Mouse (Mus musculus) kidney, adult 2 months (tissue): ENCODE measurements around the gene Rrm2. TPM values are rescaled to one million over a fixed set of nuclear protein-coding genes. Genes with fewer than 3 reads are reported as not detected.

Experiments used
- DNase-seq: peaks from one replicate; pipeline ENCODE4 v3.0.0; 2021
- H3K27ac ChIP-seq: fragments of 200-500 bp; 2 replicates; pipeline ENCODE4 v1.5.1; 2012; ENCODE audit warnings: low read depth, low read length, control low read depth, inconsistent platforms; ENCODE audit not compliant: insufficient read depth
- H3K27me3 ChIP-seq: fragments of 200-500 bp; replicated peaks from 2 replicates; pipeline ENCODE4 v1.6.1; 2012; ENCODE audit warnings: mild to moderate bottlenecking, moderate library complexity, low read length, inconsistent platforms; ENCODE audit not compliant: control insufficient read depth, insufficient read depth
- H3K36me3 ChIP-seq: fragments of 200-500 bp; 2 replicates; pipeline ENCODE4 v1.6.1; 2012; ENCODE audit warnings: mild to moderate bottlenecking, moderate library complexity, low read length, inconsistent platforms; ENCODE audit not compliant: control insufficient read depth, insufficient read depth
- H3K4me1 ChIP-seq: fragments of 200-500 bp; 2 replicates; pipeline ENCODE4 v1.6.1; 2011; ENCODE audit warnings: low read length; ENCODE audit not compliant: control insufficient read depth, insufficient read depth
- H3K4me3 ChIP-seq: fragments of 200-500 bp; 2 replicates; pipeline ENCODE4 v1.5.1; 2011; ENCODE audit warnings: mild to moderate bottlenecking, low read depth, low read length, control low read depth; ENCODE audit not compliant: insufficient read depth
- CTCF ChIP-seq: fragments of 200-500 bp; conservative IDR thresholded peaks from 2 replicates; pipeline ENCODE4 v1.5.1; 2011; ENCODE audit warnings: low read depth, mild to moderate bottlenecking, control low read depth, low read length, moderate library complexity, mixed read lengths; ENCODE audit not compliant: insufficient read depth, insufficient read length
- POLR2A ChIP-seq: fragments of 200-500 bp; IDR thresholded peaks from one replicate; pipeline ENCODE4 v1.6.1; 2011; ENCODE audit warnings: low read depth, low read length, control low read depth
- WGBS: fragments of 180-500 bp; shearing (Covaris S2); methylation state at CpG from one replicate; pipeline ENCODE4 v1.1.7; 2018; 5-methylcytosine and 5-hydroxymethylcytosine counted together
- polyA plus RNA-seq: library from polyadenylated mRNA; depleted of rRNA; stranded (reverse); fragments of >200 nt; gene quantifications from 2 replicates; pipeline ENCODE4 v1.2.3, GENCODE M21; 2012

The Rrm2 gene
- polyA plus RNA-seq, 1 experiment, result 1.6 TPM

DNA sequence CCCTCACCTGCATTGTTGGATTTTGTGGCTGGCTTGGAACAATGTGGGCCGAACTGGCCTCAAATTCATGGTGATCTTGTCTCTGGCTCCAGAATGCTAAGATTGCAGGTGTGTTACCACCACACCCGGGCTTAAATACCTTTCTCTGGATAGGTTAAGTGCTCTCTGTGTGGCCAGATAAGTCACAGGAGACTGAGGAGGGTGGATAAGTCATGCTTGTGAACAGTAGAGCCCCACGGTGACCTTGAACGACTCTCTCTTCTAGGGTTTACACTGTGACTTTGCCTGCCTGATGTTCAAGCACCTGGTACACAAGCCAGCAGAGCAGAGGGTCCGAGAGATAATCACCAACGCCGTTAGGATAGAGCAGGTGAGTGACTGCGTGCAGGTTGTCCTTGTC is 4.4 kb downstream of the Rrm2 start:
- WGBS, result 83% methylated on average over 8 of the region's 8 CpGs
- TF ChIP-seq CTCF (no peak), POLR2A (no peak)
- H3K36me3 ChIP-seq, result no peaks in the 10 kb centered on the region
- no peak for DNase-seq
- H3K27ac ChIP-seq, result no peak overlapping the region
- 0 out of 2 replicates have a peak, but pooled peaks cover 3% of the 10 kb centered on the region for H3K4me1 ChIP-seq
- H3K4me3 ChIP-seq, result no peak overlapping the region
- no peaks in the 10 kb centered on the region for H3K27me3 ChIP-seq

DNA sequence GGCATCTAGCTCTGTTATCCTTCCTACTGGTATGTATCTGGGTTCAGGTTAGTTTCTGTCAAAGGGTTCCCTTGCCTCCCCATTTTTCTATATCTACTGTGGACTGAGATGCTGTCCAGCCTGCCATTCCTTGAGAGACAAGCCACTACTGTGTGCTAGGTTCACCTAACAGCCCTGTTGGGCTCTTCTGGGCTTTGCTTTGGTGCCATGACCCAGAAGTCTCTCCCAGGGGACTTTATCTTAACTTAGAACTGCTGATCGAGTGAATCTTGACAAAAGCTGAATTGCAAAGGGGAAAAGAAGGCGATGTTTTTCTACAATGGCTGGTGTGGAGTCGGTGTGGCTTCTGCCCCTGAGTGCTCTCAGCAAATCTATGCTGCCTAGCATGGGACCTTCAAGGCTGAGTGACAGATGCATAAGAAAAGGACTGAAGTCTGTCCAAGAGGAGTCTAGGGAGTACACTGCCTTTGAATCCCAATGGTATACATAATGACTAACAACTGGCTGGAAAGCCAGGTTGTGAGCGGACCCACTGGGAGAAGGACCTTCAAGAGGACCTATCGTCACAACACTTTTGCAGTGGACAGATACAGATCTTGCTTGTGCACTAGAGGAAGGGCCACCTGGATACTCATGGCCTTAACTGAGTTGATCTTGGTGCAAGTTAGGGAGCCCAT is 6.7 kb downstream of the Rrm2 start:
- no peak for TF ChIP-seq POLR2A
- TF ChIP-seq CTCF, result no peak
- Histone ChIP-seq H3K27ac (no peak overlapping the region), H3K27me3 (no peaks in the 10 kb centered on the region), H3K4me3 (no peak overlapping the region), H3K4me1 (no peaks in the 10 kb centered on the region), H3K36me3 (no peaks in the 10 kb centered on the region)
- no peak for DNase-seq
- 82% methylated on average over 5 of the region's 5 CpGs for WGBS

DNA sequence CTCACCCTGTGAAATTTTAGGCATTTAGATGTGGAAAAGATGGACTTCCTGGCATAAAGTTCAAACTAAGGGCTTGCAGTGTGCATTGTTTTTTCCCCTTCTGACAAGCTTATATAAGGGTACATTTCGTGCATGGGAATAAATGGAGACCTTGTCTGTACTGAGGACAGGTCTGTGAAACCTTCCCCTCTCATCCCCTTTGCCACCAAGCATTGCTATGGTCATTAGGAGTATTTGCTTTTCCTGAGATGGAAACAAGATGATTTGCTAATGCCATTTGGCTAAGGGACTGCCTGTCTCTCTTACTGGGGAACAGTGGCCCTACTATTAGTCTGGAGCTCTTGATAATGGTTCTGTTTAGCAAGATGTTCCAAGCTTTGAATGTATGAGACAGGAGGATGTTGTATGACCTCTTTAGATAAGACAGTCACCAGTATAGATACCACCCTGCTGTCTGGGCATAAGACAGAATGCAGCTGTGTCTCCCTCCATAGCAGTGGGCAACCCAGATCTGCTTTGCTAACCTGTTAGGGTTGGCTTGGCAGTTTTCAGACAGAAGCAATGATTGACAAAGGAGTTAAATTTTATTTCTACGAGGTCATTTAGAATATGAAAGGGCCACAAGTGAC is 7.3 kb downstream of the Rrm2 start:
- Histone ChIP-seq H3K27me3 (no peaks in the 10 kb centered on the region), H3K4me3 (no peak overlapping the region), H3K36me3 (no peaks in the 10 kb centered on the region), H3K4me1 (no peaks in the 10 kb centered on the region), H3K27ac (no peak overlapping the region)
- WGBS, result 60% methylated on average over 2 of the region's 2 CpGs
- DNase-seq, result no peak
- TF ChIP-seq CTCF (no peak), POLR2A (no peak)

DNA sequence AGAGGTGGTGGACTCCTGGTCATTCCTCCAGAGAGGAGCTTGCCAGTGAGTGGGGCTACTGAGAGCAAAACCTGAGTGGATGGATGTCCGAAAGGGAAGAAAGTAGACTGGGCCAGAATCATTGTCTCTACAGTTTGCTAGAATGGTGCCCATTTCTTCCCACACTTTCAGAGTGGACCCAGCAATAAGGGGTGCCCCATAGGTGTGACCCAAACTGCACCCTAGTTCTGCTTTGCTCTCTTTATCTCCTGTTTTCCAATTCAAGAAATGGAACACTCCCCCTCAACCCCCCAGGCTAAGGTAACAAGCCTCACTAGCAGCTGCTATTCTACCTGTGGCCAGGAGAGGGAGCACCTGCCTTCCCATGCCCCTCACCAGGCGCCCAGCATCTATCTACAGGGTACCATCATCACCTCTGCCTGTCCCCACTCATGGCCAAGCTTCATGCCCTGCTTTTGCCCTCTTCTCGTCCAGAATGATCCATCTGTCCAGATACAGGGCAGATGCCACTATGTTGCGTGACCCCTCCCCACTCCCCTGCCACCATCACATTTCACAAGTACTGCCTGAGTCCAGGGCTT is 8.8 kb downstream of the Rrm2 start:
- DNase-seq, result peak; percentile 45
- Histone ChIP-seq H3K4me1 (no peaks in the 10 kb centered on the region), H3K36me3 (no peaks in the 10 kb centered on the region), H3K27ac (no peak overlapping the region), H3K27me3 (no peaks in the 10 kb centered on the region), H3K4me3 (no peak overlapping the region)
- 59% methylated on average over 4 of the region's 4 CpGs for WGBS
- TF ChIP-seq CTCF (peak; percentile 80), POLR2A (no peak)

DNA sequence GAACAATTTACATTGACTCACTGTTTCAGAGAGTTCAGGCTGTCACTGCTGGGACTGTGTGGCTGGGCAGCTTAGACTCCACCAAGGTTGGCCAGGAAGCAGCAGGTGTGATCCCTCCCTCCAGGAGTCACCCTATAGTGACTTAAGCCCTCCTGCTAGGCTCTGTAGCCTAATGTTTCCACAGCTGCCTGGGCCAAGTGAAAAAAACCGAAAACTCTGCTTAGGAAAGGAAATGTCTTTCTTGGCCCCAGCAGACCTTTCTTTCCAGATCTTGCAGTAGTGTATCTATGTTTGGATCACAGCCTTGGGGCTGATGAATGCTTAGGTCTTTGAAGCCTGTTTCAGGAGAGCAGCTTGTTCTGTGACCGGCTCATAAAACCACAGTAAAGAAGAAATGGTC is 15.4 kb downstream of the Rrm2 start:
- H3K27ac ChIP-seq, result no peak overlapping the region
- no peak for DNase-seq
- WGBS, result 48% methylated on average over 2 of the region's 2 CpGs

DNA sequence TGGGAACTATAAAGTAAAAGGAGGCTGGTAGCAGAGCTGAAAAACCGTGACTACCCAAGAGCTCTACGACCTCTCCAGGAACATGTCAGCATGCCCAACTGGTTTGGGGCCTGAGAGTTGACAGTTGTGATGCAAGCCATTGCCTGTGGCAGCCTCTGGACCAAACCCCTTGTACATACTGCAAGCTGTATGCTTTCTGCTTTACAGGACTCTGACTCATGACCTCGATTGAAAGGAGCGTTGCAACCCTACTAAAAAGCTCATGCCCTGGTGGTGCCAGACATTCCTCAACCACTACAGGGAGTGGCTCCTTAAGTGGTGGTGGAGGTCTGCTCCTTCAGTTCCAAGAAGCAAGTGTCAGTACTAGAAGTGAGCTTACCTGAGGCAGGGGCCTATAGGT is 15.8 kb downstream of the Rrm2 start:
- no peak overlapping the region for H3K27ac ChIP-seq
- no peak for DNase-seq
- H3K36me3 ChIP-seq, result no peaks in the 10 kb centered on the region
- no peak overlapping the region for H3K4me3 ChIP-seq
- 54% methylated on average over 4 of the region's 4 CpGs for WGBS
- H3K27me3 ChIP-seq, result no peaks in the 10 kb centered on the region
- TF ChIP-seq CTCF, result no peak
- no peak for TF ChIP-seq POLR2A
- no peaks in the 10 kb centered on the region for H3K4me1 ChIP-seq

More for the DNA sequence above, 15.4 kb downstream of the Rrm2 start:
- no peak overlapping the region for H3K4me3 ChIP-seq
- no peaks in the 10 kb centered on the region for H3K27me3 ChIP-seq
- no peak for TF ChIP-seq CTCF
- no peak for TF ChIP-seq POLR2A
- no peaks in the 10 kb centered on the region for H3K36me3 ChIP-seq
- no peaks in the 10 kb centered on the region for H3K4me1 ChIP-seq

DNA sequence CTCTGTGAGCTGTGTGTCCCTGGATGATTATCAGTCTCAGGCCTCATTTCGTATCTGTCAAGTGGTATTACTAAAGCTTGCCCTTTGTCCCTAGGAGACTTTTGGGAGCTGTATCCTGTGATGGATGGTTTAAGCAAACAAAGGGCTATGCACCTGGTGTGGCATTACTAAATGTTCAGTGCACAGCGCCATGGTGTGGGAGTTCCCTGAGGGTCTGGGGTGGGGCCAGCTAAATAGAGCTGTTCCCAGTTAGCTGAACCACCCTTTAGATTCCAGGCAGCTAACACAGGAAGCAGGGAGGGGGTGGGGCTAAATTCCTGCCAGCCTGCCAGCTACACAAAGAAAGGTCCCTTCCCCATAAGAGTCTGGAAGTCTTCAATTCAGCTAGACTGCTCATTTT is 16.3 kb downstream of the Rrm2 start:
- Histone ChIP-seq H3K4me1 (no peaks in the 10 kb centered on the region), H3K27ac (no peak overlapping the region), H3K27me3 (no peaks in the 10 kb centered on the region), H3K36me3 (no peaks in the 10 kb centered on the region), H3K4me3 (no peak overlapping the region)
- no peak for DNase-seq
- TF ChIP-seq CTCF, result no peak
- TF ChIP-seq POLR2A, result no peak
- 37% methylated on average over 2 of the region's 2 CpGs for WGBS
